Mouse (Mus musculus) CH12.LX (cell line): Measurements from ENCODE around the gene 4930447C04Rik. TPM values are rescaled to one million over a fixed set of nuclear protein-coding genes. Genes with fewer than 3 reads are reported as not detected.

Source experiments
- DNase-seq: peaks from one replicate; pipeline ENCODE4 v3.0.0-alpha.2; 2013; ENCODE audit errors: extremely low read depth
- H3K27ac ChIP-seq: 2 replicates; pipeline ENCODE4 v1.5.1; 2012; ENCODE audit warnings: low read depth, mild to moderate bottlenecking, control low read depth, moderate library complexity; ENCODE audit not compliant: insufficient read depth
- H3K27me3 ChIP-seq: replicated peaks from 2 replicates; pipeline ENCODE3; 2012; ENCODE audit warnings: inconsistent platforms
- H3K36me3 ChIP-seq, 2 experiments: replicated peaks in 1 of 2; 2 replicates each; pipeline versions ENCODE3 to v1.6.1; 2012; ENCODE audit warnings: inconsistent platforms in 1 of 2, low read length in 1 of 2, mild to moderate bottlenecking in 1 of 2, mixed read lengths in 1 of 2, moderate library complexity in 1 of 2; ENCODE audit not compliant: control insufficient read depth in 1 of 2, insufficient read depth in 1 of 2
- H3K4me1 ChIP-seq, 2 experiments: 2 replicates each; pipeline ENCODE4 v1.6.1; 2012; ENCODE audit warnings: inconsistent platforms in 1 of 2, moderate library complexity in 1 of 2; ENCODE audit not compliant: insufficient read depth in 2 of 2, control insufficient read depth in 1 of 2
- H3K4me2 ChIP-seq: 2 replicates; pipeline ENCODE4 v1.6.1; 2012; ENCODE audit warnings: low read depth, mild to moderate bottlenecking, control low read depth; ENCODE audit not compliant: poor library complexity, insufficient read depth, severe bottlenecking
- H3K4me3 ChIP-seq, 3 experiments: fragments of 150-350 bp in 1 of 3; sonication (generic) in 1 of 3; replicated peaks in 1 of 3; 2 replicates each; pipeline versions ENCODE3 to v1.5.1; 2011 to 2012; ENCODE audit warnings: low read depth in 2 of 3, low read length in 2 of 3, mild to moderate bottlenecking in 2 of 3, moderate library complexity in 2 of 3, control low read depth in 1 of 3, improper control_type of control experiment in 1 of 3, inconsistent platforms in 1 of 3, mixed read lengths in 1 of 3; ENCODE audit not compliant: poor library complexity in 1 of 3
- H3K79me2 ChIP-seq: replicated peaks from 2 replicates; pipeline ENCODE4 v1.6.1; 2012; ENCODE audit warnings: mild to moderate bottlenecking, moderate library complexity; ENCODE audit not compliant: control insufficient read depth, poor library complexity, insufficient read depth, severe bottlenecking; ENCODE audit errors: extremely low read depth
- H3K9ac ChIP-seq: 2 replicates; pipeline ENCODE4 v1.6.1; 2012; ENCODE audit warnings: low read depth, mild to moderate bottlenecking, control low read depth, moderate library complexity; ENCODE audit not compliant: insufficient read depth
- H3K9me3 ChIP-seq: replicated peaks from 2 replicates; pipeline ENCODE3; 2012; ENCODE audit warnings: low read length, inconsistent platforms, mixed read lengths
- BHLHE40 ChIP-seq: IDR thresholded peaks from 2 replicates; pipeline ENCODE4 v1.6.1; 2011; ENCODE audit warnings: mild to moderate bottlenecking, low read depth, low read length, improper control_type of control experiment
- CHD2 ChIP-seq: IDR thresholded peaks from 2 replicates; pipeline ENCODE4 v1.6.1; 2011; ENCODE audit warnings: low read length, improper control_type of control experiment
- CTCF ChIP-seq, 2 experiments: IDR thresholded peaks in 1 of 2; conservative IDR thresholded peaks in 1 of 2; 2 replicates each; pipeline ENCODE4 v1.5.1; 2011 to 2012; ENCODE audit warnings: low read depth in 2 of 2, low read length in 2 of 2, improper control_type of control experiment in 1 of 2, inconsistent platforms in 1 of 2, mild to moderate bottlenecking in 1 of 2, moderate library complexity in 1 of 2
- ELF1 ChIP-seq: IDR thresholded peaks from 2 replicates; pipeline ENCODE4 v1.6.1; 2014; ENCODE audit warnings: low read depth, mild to moderate bottlenecking, inconsistent platforms, low read length, improper control_type of control experiment
- EP300 ChIP-seq: IDR thresholded peaks from 2 replicates; pipeline ENCODE4 v1.6.1; 2011; ENCODE audit warnings: low read length, improper control_type of control experiment
- GABPA ChIP-seq: IDR thresholded peaks from 2 replicates; pipeline ENCODE4 v1.6.1; 2012; ENCODE audit warnings: low read depth, low read length, improper control_type of control experiment, inconsistent platforms; ENCODE audit not compliant: insufficient replicate concordance
- HCFC1 ChIP-seq: IDR thresholded peaks from 2 replicates; pipeline ENCODE4 v1.6.1; 2012; ENCODE audit warnings: low read depth, mild to moderate bottlenecking, inconsistent platforms, low read length, improper control_type of control experiment
- IRF4 ChIP-seq: IDR thresholded peaks from 2 replicates; pipeline ENCODE4 v1.6.1; 2014; ENCODE audit warnings: low read depth, mild to moderate bottlenecking, inconsistent platforms, low read length, improper control_type of control experiment
- MAFK ChIP-seq: IDR thresholded peaks from 2 replicates; pipeline ENCODE4 v1.6.1; 2011; ENCODE audit warnings: low read length, improper control_type of control experiment; ENCODE audit not compliant: insufficient replicate concordance
- MAX ChIP-seq: IDR thresholded peaks from 2 replicates; pipeline ENCODE4 v1.6.1; 2011; ENCODE audit warnings: low read length, improper control_type of control experiment
- MAZ ChIP-seq: IDR thresholded peaks from 2 replicates; pipeline ENCODE4 v1.6.1; 2012; ENCODE audit warnings: low read depth, mild to moderate bottlenecking, inconsistent platforms, low read length, improper control_type of control experiment, moderate library complexity
- MYC ChIP-seq: IDR thresholded peaks from 2 replicates; pipeline ENCODE4 v1.6.1; 2011; ENCODE audit warnings: low read depth, mild to moderate bottlenecking, improper control_type of control experiment, low read length
- NELFE ChIP-seq: IDR thresholded peaks from 2 replicates; pipeline ENCODE4 v1.6.1; 2011; ENCODE audit warnings: low read depth, low read length, improper control_type of control experiment
- NRF1 ChIP-seq: IDR thresholded peaks from 2 replicates; pipeline ENCODE4 v1.6.1; 2014; ENCODE audit warnings: low read depth, mild to moderate bottlenecking, inconsistent platforms, low read length, improper control_type of control experiment, moderate library complexity
- PAX5 ChIP-seq: IDR thresholded peaks from 2 replicates; pipeline ENCODE4 v1.6.1; 2012; ENCODE audit warnings: low read length, inconsistent platforms, mixed read lengths
- POLR2A ChIP-seq: IDR thresholded peaks from 2 replicates; pipeline ENCODE4 v1.6.1; 2011; ENCODE audit warnings: low read depth, mild to moderate bottlenecking, improper control_type of control experiment, low read length
- POLR2AphosphoS2 ChIP-seq: IDR thresholded peaks from 2 replicates; pipeline ENCODE4 v1.6.1; 2011; ENCODE audit warnings: low read depth, low read length, improper control_type of control experiment
- RAD21 ChIP-seq: IDR thresholded peaks from 2 replicates; pipeline ENCODE4 v1.6.1; 2011; ENCODE audit warnings: low read depth, mild to moderate bottlenecking, low read length, improper control_type of control experiment, moderate library complexity
- RCOR1 ChIP-seq: conservative IDR thresholded peaks from 2 replicates; pipeline ENCODE4 v1.6.1; 2012; ENCODE audit warnings: low read depth, mild to moderate bottlenecking, inconsistent platforms, low read length, improper control_type of control experiment
- SMC3 ChIP-seq: IDR thresholded peaks from 2 replicates; pipeline ENCODE4 v1.6.1; 2011; ENCODE audit warnings: low read depth, low read length, improper control_type of control experiment
- TCF12 ChIP-seq: IDR thresholded peaks from 2 replicates; pipeline ENCODE4 v1.6.1; 2014; ENCODE audit warnings: low read depth, mild to moderate bottlenecking, inconsistent platforms, low read length, improper control_type of control experiment
- UBTF ChIP-seq: IDR thresholded peaks from 2 replicates; pipeline ENCODE4 v1.6.1; 2012; ENCODE audit warnings: low read depth, mild to moderate bottlenecking, inconsistent platforms, low read length, improper control_type of control experiment, moderate library complexity
- USF1 ChIP-seq: IDR thresholded peaks from 2 replicates; pipeline ENCODE4 v1.6.1; 2014; ENCODE audit warnings: low read depth, mild to moderate bottlenecking, inconsistent platforms, low read length, improper control_type of control experiment
- USF2 ChIP-seq: conservative IDR thresholded peaks from 2 replicates; pipeline ENCODE4 v1.6.1; 2011; ENCODE audit warnings: low read depth, low read length, improper control_type of control experiment
- ZKSCAN1 ChIP-seq: IDR thresholded peaks from 2 replicates; pipeline ENCODE4 v1.6.1; 2012; ENCODE audit warnings: low read depth, inconsistent platforms, low read length, improper control_type of control experiment, borderline replicate concordance
- ZMIZ1 ChIP-seq: IDR thresholded peaks from 2 replicates; pipeline ENCODE4 v1.6.1; 2012; ENCODE audit warnings: low read depth, mild to moderate bottlenecking, inconsistent platforms, low read length, improper control_type of control experiment
- ZNF384 ChIP-seq: IDR thresholded peaks from 2 replicates; pipeline ENCODE4 v1.6.1; 2012; ENCODE audit warnings: low read depth, low read length, improper control_type of control experiment, inconsistent platforms
- dilution Hi-C: fragments of 300-500 bp; cut with MboI; formaldehyde crosslinking; loops from 2 replicates; pipeline ENCODE4 v1.14.3; 2020; ENCODE audit warnings: low sequenced_read_pairs; ENCODE audit not compliant: extremely low pct_unique_long_range_greater_than_20kb, extremely low pct_ligation_motif_present
- in situ Hi-C: fragments of 300-500 bp; cut with MboI; formaldehyde crosslinking; loops from 3 replicates; pipeline ENCODE4 v1.14.3; 2019; ENCODE audit warnings: low sequenced_read_pairs, low pct_ligation_motif_present, low pct_unique_long_range_greater_than_20kb, mixed read lengths
- polyA plus RNA-seq: library from polyadenylated mRNA; unstranded; fragments of >175 nt; gene quantifications from 2 replicates; pipeline ENCODE4 v1.2.1, GENCODE M21; 2012; ENCODE audit warnings: low read depth; ENCODE audit not compliant: insufficient read length
- total RNA-seq, 2 experiments: library from RNA; depleted of rRNA; stranded (reverse); fragments of 300-350 nt in 1 of 2; fragments of >200 nt in 1 of 2; gene quantifications; 2 replicates each; pipeline ENCODE4 v1.2.3; 2012 to 2014

The 4930447C04Rik gene
- total and polyA plus RNA-seq, 3 experiments = 0.52 to 0.89 (median 0.74) TPM

GRCm38 (mm10) chr12:72947335-72947734 lies 6.8 kb upstream of the 4930447C04Rik start:
- Histone ChIP-seq H3K9ac (no peak overlapping the region), H3K9me3 (peaks cover 12% of the 10 kb centered on the region), H3K4me2 (no peak overlapping the region), H3K4me1 (peaks cover 3 to 22% of the 10 kb centered on the region in 2 experiments; a peak in 2 of 4 replicates), H3K27ac (no peak overlapping the region), H3K4me3 (no peak overlapping the region), H3K27me3 (no peaks in the 10 kb centered on the region), H3K79me2 (peaks cover 11% of the 10 kb centered on the region), H3K36me3 (peaks cover 35 to 55% of the 10 kb centered on the region in 2 experiments)
- no peak for DNase-seq
- in situ Hi-C loops = no loop called here
- dilution Hi-C loops = no loop called here
- no peak for TF ChIP-seq UBTF

- dilution Hi-C loops = no loop called here
Observed at GRCm38 (mm10) chr12:72946805-72947204, 6.2 kb upstream of the 4930447C04Rik start.

GRCm38 (mm10) chr12:72946064-72946395 lies 5.5 kb upstream of the 4930447C04Rik start:
- no peak overlapping the region for H3K9ac ChIP-seq
- H3K4me1 ChIP-seq = peaks cover 3 to 17% of the 10 kb centered on the region in 2 experiments; a peak in 2 of 4 replicates
- no peak overlapping the region for H3K27ac ChIP-seq
- peaks cover 31 to 57% of the 10 kb centered on the region in 2 experiments for H3K36me3 ChIP-seq
- no peak for TF ChIP-seq IRF4
- no peak for TF ChIP-seq CHD2
- no peak for TF ChIP-seq ZKSCAN1
- TF ChIP-seq TCF12 = no peak
- no peak for TF ChIP-seq ELF1
- no peak for TF ChIP-seq MAZ
- TF ChIP-seq MYC = no peak
- TF ChIP-seq ZMIZ1 = no peak
- no peak for TF ChIP-seq HCFC1
- no peak for TF ChIP-seq EP300
- no peak for TF ChIP-seq BHLHE40
- TF ChIP-seq RCOR1 = no peak
- no peak for TF ChIP-seq USF1
- TF ChIP-seq NELFE = no peak
- no peak for TF ChIP-seq UBTF
- no peak for TF ChIP-seq GABPA
- H3K27me3 ChIP-seq = no peaks in the 10 kb centered on the region
- dilution Hi-C loops (no loop called here), in situ Hi-C loops (no loop called here)
- no peak overlapping the region for H3K4me3 ChIP-seq
- H3K4me2 ChIP-seq = no peak overlapping the region
- peaks cover 2% of the 10 kb centered on the region; the same call in 1 of the 2 replicates for H3K79me2 ChIP-seq
- DNase-seq = no peak
- H3K9me3 ChIP-seq = peaks cover 12% of the 10 kb centered on the region

More at GRCm38 (mm10) chr12:72946805-72947204, 6.2 kb upstream of the 4930447C04Rik start:
- Histone ChIP-seq H3K27ac (no peak overlapping the region), H3K27me3 (no peaks in the 10 kb centered on the region), H3K36me3 (peaks cover 35 to 56% of the 10 kb centered on the region in 2 experiments), H3K9me3 (peaks cover 12% of the 10 kb centered on the region), H3K4me3 (no peak overlapping the region), H3K79me2 (peaks cover 6% of the 10 kb centered on the region), H3K4me2 (no peak overlapping the region), H3K4me1 (peaks cover 3 to 22% of the 10 kb centered on the region in 2 experiments; a peak in 2 of 4 replicates)
- no peak for DNase-seq
- TF ChIP-seq PAX5 (no peak), USF2 (no peak), RAD21 (no peak), POLR2AphosphoS2 (no peak), SMC3 (no peak), USF1 (no peak), MAX (no peak), UBTF (no peak), ZNF384 (no peak), CTCF (conservative IDR thresholded peaks at IDR 0.05 in 1 of 2, IDR thresholded peaks at IDR 0.05 in 1 of 2; ENCODE audit: low read depth in 2 of 2, low read length in 2 of 2) (no peak), TCF12 (no peak), MYC (no peak), ZMIZ1 (no peak), RCOR1 (no peak), IRF4 (no peak), NRF1 (no peak), NELFE (no peak), POLR2A (no peak), MAFK (no peak), BHLHE40 (no peak)
- TF ChIP-seq, all 38 proteins: peak for 0
- in situ Hi-C loops = no loop called here
- H3K9ac ChIP-seq = no peak overlapping the region
